Mouse (Mus musculus): ENCODE data around the gene Fam131c.

DNA sequence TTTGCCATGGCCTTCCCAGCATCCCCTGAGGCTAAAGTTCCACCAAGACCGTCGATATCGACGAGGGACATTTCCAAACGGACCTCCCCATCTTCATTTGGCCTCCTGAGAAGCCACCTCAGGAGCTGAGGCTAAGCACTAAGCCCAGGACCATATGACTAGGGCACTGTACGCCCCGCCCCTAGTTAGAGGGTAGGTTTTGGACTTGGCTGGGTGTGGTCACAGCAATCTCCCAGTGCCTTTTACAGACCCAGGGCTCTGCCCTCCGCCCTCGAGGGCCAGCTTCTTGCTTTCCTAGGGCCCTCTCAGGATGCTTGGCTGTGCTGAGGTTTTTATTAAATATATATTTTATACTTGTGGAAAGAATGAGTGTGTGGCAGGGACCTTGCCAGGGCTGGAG, 39.3 kb upstream of the Fam131c start:
- TF ChIP-seq FLI1 (IDR thresholded peaks at IDR 0.05; ENCODE audit: low read length) (no peak), GATA1 (IDR thresholded peaks at IDR 0.05; ENCODE audit: borderline replicate concordance, low read length) (no peak)
